ENCODE assay signal across 11 mouse cellular contexts in the genomic region with DNA sequence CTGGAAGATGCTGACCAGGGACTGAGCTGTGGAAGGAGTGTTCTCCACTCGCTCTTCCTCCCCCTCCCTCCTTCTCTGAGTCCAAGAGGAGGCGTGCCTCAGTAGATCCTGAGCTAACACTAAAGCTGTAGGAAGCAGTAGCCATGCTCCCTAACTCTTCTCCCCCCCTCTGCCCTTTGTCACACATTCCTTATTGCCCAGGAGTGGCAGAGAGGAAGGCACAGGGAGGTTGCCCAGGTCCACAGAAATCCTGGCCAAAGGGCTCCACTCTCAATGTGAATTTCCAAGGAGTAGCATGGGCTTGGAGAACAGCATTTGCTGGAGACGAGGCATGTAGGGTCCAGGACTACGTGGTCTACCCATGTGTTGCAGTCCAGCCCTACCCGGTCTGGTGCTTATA.
DNase-seq lines count a peak whose midpoint lies in the region; ATAC-seq and TF ChIP-seq lines count a peak whose summit lies in the region.
"Had no signal": no experiment of that assay in that cellular context is flagged by ENCODE, and none has a peak within 500 bp of the region (broad histone marks: within the 10 kb centered on the region; RNA-seq: fewer than 3 reads in every experiment).

No protein-coding gene starts in this region.

- intact Hi-C loops in gastrocnemius, adult 2 months (cut with DNase I): loop anchor here (5.0 kb wide), 1 partner anchor 36 kb away; no protein-coding TSS in a partner anchor

- no peak for ATAC-seq in liver, embryonic 12.5 days

- no peaks in the 10 kb centered on the region for H3K9me3 ChIP-seq in liver, embryonic 12.5 days (replicated peaks)
- H3K9me3 ChIP-seq: hindbrain, embryonic 15.5 days; limb, embryonic 13.5 days; midbrain, embryonic 12.5 days had no signal

- peak overlapping the region; percentile 87 for H3K27ac ChIP-seq in gastrocnemius, adult 2 months
- peak overlapping the region; percentile 47 for H3K27ac ChIP-seq in liver, adult 2 months (replicated peaks; ENCODE audit: insufficient read depth, low read depth, low read length)
- H3K27ac ChIP-seq in liver, embryonic 12.5 days: peak overlapping the region; percentile 88
- H3K27ac ChIP-seq: hindbrain, embryonic 15.5 days; limb, embryonic 13.5 days; midbrain, embryonic 12.5 days had no signal

- peaks cover 63% of the 10 kb centered on the region for H3K79me2 ChIP-seq in liver, adult 2 months (ENCODE audit: control insufficient read depth, insufficient read depth, low read length)

- TF ChIP-seq POLR2A in liver, adult 2 months (IDR thresholded peaks at IDR 0.05; ENCODE audit: extremely low read depth, insufficient read depth, low read length): no peak

- WGBS in liver, adult 2 months: 76% methylated on average over 5 of the region's 5 CpGs
- 68% methylated on average over 5 of the region's 5 CpGs for WGBS in liver, embryonic 12.5 days (ENCODE audit: insufficient replicate concordance)

- no peaks in the 10 kb centered on the region for H3K27me3 ChIP-seq in liver, adult 2 months (ENCODE audit: control insufficient read depth, insufficient read depth, low read length)
- H3K27me3 ChIP-seq in liver, embryonic 12.5 days (replicated peaks): no peaks in the 10 kb centered on the region
- H3K27me3 ChIP-seq: hindbrain, embryonic 15.5 days; limb, embryonic 13.5 days; midbrain, embryonic 12.5 days had no signal

- H3K4me3 ChIP-seq in gastrocnemius, adult 2 months: peak overlapping the region; percentile 45
- no peak overlapping the region for H3K4me3 ChIP-seq in liver, adult 2 months (ENCODE audit: insufficient read depth, low read depth, low read length)
- no peak overlapping the region for H3K4me3 ChIP-seq in liver, embryonic 12.5 days
- H3K4me3 ChIP-seq: hindbrain, embryonic 15.5 days; limb, embryonic 13.5 days; midbrain, embryonic 12.5 days had no signal

- H3K9ac ChIP-seq in liver, adult 2 months (ENCODE audit: low read depth, low read length): no peak overlapping the region
- H3K9ac ChIP-seq in liver, embryonic 12.5 days: no peak overlapping the region
- H3K9ac ChIP-seq: hindbrain, embryonic 15.5 days; limb, embryonic 13.5 days; midbrain, embryonic 12.5 days had no signal

- DNase-seq in gastrocnemius, adult 2 months: no peak
- no peak for DNase-seq in gastrocnemius, postnatal 4 days (ENCODE audit: low spot score in 2 of 2)
- DNase-seq in liver, adult 2 months (ENCODE audit: extremely low read depth, low read depth, low spot score): peak; percentile 45
- DNase-seq in liver (no peak), adipocyte (ENCODE audit: low spot score) (peak; percentile 59)
- no peak for DNase-seq in spleen, postnatal 4 days (ENCODE audit: low spot score in 2 of 2)
- DNase-seq in urinary bladder, postnatal 10 days (ENCODE audit: low spot score): no peak

- no peak overlapping the region for H3K4me2 ChIP-seq in liver, embryonic 12.5 days
- H3K4me2 ChIP-seq: hindbrain, embryonic 15.5 days; limb, embryonic 13.5 days; midbrain, embryonic 12.5 days had no signal

- TF ChIP-seq CTCF in gastrocnemius, adult 2 months (IDR thresholded peaks at IDR 0.05): no peak
- no peak for TF ChIP-seq CTCF in liver, adult 2 months (IDR thresholded peaks at IDR 0.05; ENCODE audit: low read depth, low read length)

- H3K4me1 ChIP-seq in liver, adult 2 months (ENCODE audit: control insufficient read depth, insufficient read depth, low read length): peaks cover 47% of the 10 kb centered on the region
- peaks cover 100% of the 10 kb centered on the region for H3K4me1 ChIP-seq in liver, embryonic 12.5 days
- H3K4me1 ChIP-seq: midbrain, embryonic 12.5 days had no signal

- H3K36me3 ChIP-seq in liver, adult 2 months (ENCODE audit: control insufficient read depth, insufficient read depth, low read length): no peaks in the 10 kb centered on the region
- H3K36me3 ChIP-seq in liver, embryonic 12.5 days: peaks cover 7% of the 10 kb centered on the region; the same call in 1 of the 2 replicates
- H3K36me3 ChIP-seq: hindbrain, embryonic 15.5 days; limb, embryonic 13.5 days; midbrain, embryonic 12.5 days had no signal

Comparison
In these comparisons a context has a peak if more than half of its experiments do, and no peak if none do; other contexts are left out.
1. DNase-seq: peak in liver, adult 2 months (single experiment) and adipocyte (single experiment); none in gastrocnemius, adult 2 months (single experiment), gastrocnemius, postnatal 4 days (0 of 2), liver (single experiment), spleen, postnatal 4 days (0 of 2) and urinary bladder, postnatal 10 days (single experiment).
2. Peak in every context shown above with its lines, with median percentiles within 50 percentile points of each other: H3K27ac ChIP-seq.